Mouse (Mus musculus): ENCODE measurements around the gene Fbxw4. TPM values are rescaled to one million over a fixed set of nuclear protein-coding genes. Genes with fewer than 3 reads are reported as not detected.

Fbxw4 gene
- 25.7 TPM for polyA plus RNA-seq (2015; fragmentation: Illumina TruSeq; extraction: RNeasy Lipid Tissue Mini Kit (QIAGEN cat#74804); ENCODE audit: low read depth, low replicate concordance)

DNA sequence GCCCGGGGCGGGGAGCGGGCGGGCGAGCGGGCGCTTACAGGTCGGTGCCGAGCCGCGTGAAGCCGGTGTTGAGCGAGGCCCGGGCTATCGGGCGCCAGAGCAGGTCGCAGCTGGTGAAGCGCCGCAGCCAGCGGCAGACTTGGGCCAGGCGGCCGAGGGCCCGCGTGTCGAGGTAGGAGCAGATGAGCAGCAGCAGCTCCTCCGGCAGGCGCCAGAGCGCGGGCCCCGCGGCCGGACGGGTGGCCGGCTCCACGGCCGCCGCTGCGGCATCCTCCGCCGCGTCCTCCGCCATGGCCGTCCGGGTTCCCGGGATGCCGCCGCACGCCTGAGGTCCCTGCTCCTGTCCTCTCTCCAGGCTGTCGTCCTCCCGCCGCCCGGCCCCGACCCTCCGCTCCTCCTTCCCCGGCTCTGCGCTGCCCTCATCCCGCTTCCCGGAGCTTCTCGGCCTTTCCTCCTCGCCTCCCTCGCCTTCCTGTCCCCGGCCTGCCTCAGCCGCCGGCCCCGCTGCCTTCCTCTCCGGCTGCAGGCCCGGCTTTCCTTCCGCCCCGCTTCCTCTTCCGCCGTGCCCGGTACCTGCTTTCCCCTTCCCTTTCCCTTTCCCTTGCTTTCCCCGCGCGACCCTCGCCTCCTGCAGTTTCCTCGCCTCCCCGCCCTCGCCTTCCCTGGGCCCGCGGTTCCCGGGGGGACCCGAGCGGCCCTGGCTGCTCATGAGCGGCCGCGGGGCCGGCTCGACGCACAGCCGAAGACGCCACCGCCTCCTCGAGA, at the start of gene Fbxw4:
Gene Fbxw4, minus strand, starts transcription at position 575 of the 765 bp plus-strand sequence.

DNA sequence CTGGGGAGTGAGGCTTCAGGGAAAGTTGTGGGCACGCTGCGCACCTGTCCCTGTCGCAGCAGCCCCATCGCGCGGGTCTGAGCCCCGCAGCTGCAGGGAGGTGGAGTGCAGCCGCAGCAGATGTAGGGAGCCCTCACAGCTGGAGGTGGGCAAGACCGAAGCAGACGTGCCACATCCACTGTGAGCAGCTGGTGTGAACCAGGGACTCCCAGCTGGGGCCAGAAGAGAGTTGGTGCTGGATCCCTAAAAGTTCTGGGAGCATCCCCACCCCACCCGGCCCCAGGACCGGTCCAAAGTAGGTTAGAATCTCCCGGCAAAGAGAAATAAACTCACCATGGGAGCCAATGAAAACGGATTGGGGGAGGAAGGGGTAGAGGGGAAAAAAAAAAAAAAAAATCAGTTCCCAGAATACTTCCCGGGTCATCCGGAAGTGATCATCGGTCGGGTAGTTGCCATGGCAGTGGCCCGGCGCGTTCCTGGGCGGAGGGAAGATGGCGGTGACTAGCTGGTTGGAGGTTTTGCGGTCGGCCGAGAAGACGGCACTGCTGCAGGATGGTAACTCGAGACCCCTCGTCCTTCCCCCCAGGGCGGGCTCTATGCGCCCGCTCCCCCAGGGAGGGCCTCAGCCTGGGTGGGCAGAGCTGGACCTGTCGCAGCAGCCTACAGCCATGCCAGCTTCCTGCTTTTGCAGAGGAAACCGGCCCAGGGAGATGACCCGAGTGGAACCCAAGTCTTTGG, 99.8 kb downstream of the Fbxw4 start, which contains the start of the genes Poll and Gm17018:
Gene Poll, minus strand, starts transcription at position 379 of the 738 bp plus-strand sequence.
Gene Gm17018, plus strand, starts transcription at position 463 of the 738 bp plus-strand sequence.

Other genes with a start within 250 kb of the Fbxw4 start
- 10.4 TPM for gene Poll, start 99.8 kb downstream of the Fbxw4 start, polyA plus RNA-seq (2015; fragmentation: Illumina TruSeq; extraction: RNeasy Lipid Tissue Mini Kit (QIAGEN cat#74804); ENCODE audit: low read depth, low replicate concordance)
- gene Gm17018, start 99.7 kb downstream of the Fbxw4 start, polyA plus RNA-seq (2015; fragmentation: Illumina TruSeq; extraction: RNeasy Lipid Tissue Mini Kit (QIAGEN cat#74804); ENCODE audit: low read depth, low replicate concordance), result 75.0 TPM
- not detected for gene Fgf8, start 82.6 kb upstream of the Fbxw4 start, polyA plus RNA-seq (2015; fragmentation: Illumina TruSeq; extraction: RNeasy Lipid Tissue Mini Kit (QIAGEN cat#74804); ENCODE audit: low read depth, low replicate concordance)
- gene Npm3, start 89.3 kb upstream of the Fbxw4 start, polyA plus RNA-seq (2015; fragmentation: Illumina TruSeq; extraction: RNeasy Lipid Tissue Mini Kit (QIAGEN cat#74804); ENCODE audit: low read depth, low replicate concordance), result 20.2 TPM
- gene Mgea5, start 123.5 kb upstream of the Fbxw4 start, polyA plus RNA-seq (2015; fragmentation: Illumina TruSeq; extraction: RNeasy Lipid Tissue Mini Kit (QIAGEN cat#74804); ENCODE audit: low read depth, low replicate concordance), result 121 TPM
- 121 TPM for gene Kcnip2, start 155.7 kb upstream of the Fbxw4 start, polyA plus RNA-seq (2015; fragmentation: Illumina TruSeq; extraction: RNeasy Lipid Tissue Mini Kit (QIAGEN cat#74804); ENCODE audit: low read depth, low replicate concordance)

Data from brain, adult 10 weeks (tissue).